Mouse (Mus musculus): Measurements from ENCODE around the gene Ms4a4b. TPM values are rescaled to one million over a fixed set of nuclear protein-coding genes. Genes with fewer than 3 reads are reported as not detected.
"Not testable (repeated sequence)": the region's sequence is repeated elsewhere in the genome, so short reads cannot be mapped to it uniquely, and the experiment has no call there.

Gene Ms4a4b
- polyA plus RNA-seq, 1 experiment = 12.3 TPM

GRCm38 (mm10) chr19:11466471-11466870 lies 23.1 kb downstream of the Ms4a4b start:
- no peak overlapping the region for H3K4me3 ChIP-seq (ENCODE audit: insufficient read depth, low read depth, low read length)
- no peak for TF ChIP-seq POLR2A (IDR thresholded peaks at IDR 0.05; ENCODE audit: low read depth, low read length)
- no peak for TF ChIP-seq CTCF (conservative IDR thresholded peaks at IDR 0.05; ENCODE audit: insufficient read depth, insufficient read length, low read depth, low read length)
- WGBS = 54% methylated on average over 5 of the region's 5 CpGs
- H3K36me3 ChIP-seq (ENCODE audit: control insufficient read depth, insufficient read depth, low read length) = no peaks in the 10 kb centered on the region
- H3K27me3 ChIP-seq (replicated peaks; ENCODE audit: control insufficient read depth, insufficient read depth, low read length) = no peaks in the 10 kb centered on the region; the same call in 1 of the 2 replicates
- DNase-seq = no peak
- no peaks in the 10 kb centered on the region for H3K4me1 ChIP-seq (ENCODE audit: control insufficient read depth, insufficient read depth, low read length)
- no peak overlapping the region for H3K27ac ChIP-seq (ENCODE audit: insufficient read depth, low read depth, low read length)

DNA sequence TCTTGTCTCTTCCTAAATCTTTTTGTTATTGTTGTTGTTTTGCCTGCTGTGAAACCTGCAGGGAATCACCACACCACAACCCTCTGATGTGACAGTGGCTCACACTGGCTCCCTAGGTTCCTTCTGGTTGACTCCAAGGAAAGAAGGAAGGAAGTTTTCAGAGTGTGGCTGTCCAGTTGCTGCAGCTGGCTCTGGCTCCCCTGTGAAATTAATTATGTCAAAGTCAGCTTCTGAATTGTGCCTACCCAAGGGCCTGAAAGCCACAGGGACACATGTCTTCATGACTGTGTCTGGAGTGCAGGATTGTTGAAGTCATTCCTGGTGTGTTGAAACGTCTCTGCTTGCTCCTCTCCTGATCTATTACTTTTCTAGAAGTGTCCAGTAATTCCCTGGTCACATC lies 25.0 kb downstream of the Ms4a4b start:
- H3K4me3 ChIP-seq (ENCODE audit: insufficient read depth, low read depth, low read length); H3K27ac ChIP-seq (ENCODE audit: insufficient read depth, low read depth, low read length); DNase-seq; H3K27me3 ChIP-seq (replicated peaks; ENCODE audit: control insufficient read depth, insufficient read depth, low read length); H3K36me3 ChIP-seq (ENCODE audit: control insufficient read depth, insufficient read depth, low read length); H3K4me1 ChIP-seq (ENCODE audit: control insufficient read depth, insufficient read depth, low read length): not testable (repeated sequence)
- WGBS = 44% methylated on average over 1 of the region's 1 CpGs

- 82% methylated on average over 4 of the region's 4 CpGs for WGBS
- not testable (repeated sequence) for H3K36me3 ChIP-seq (ENCODE audit: control insufficient read depth, insufficient read depth, low read length); H3K4me1 ChIP-seq (ENCODE audit: control insufficient read depth, insufficient read depth, low read length); DNase-seq; H3K27me3 ChIP-seq (replicated peaks; ENCODE audit: control insufficient read depth, insufficient read depth, low read length); H3K27ac ChIP-seq (ENCODE audit: insufficient read depth, low read depth, low read length); H3K4me3 ChIP-seq (ENCODE audit: insufficient read depth, low read depth, low read length)
Observed at GRCm38 (mm10) chr19:11469215-11469614, 25.9 kb downstream of the Ms4a4b start, which contains the start of gene Ms4a6c. Gene Ms4a6c, plus strand, starts transcription at chr19:11469366.

GRCm38 (mm10) chr19:11479714-11480113 lies 36.4 kb downstream of the Ms4a4b start:
- TF ChIP-seq POLR2A (IDR thresholded peaks at IDR 0.05; ENCODE audit: low read depth, low read length) (no peak), CTCF (conservative IDR thresholded peaks at IDR 0.05; ENCODE audit: insufficient read depth, insufficient read length, low read depth, low read length) (no peak)
- H3K27ac ChIP-seq (ENCODE audit: insufficient read depth, low read depth, low read length) = no peak overlapping the region
- H3K4me1 ChIP-seq (ENCODE audit: control insufficient read depth, insufficient read depth, low read length) = no peaks in the 10 kb centered on the region
- no peaks in the 10 kb centered on the region for H3K36me3 ChIP-seq (ENCODE audit: control insufficient read depth, insufficient read depth, low read length)
- WGBS = 81% methylated on average over 2 of the region's 2 CpGs
- no peak overlapping the region for H3K4me3 ChIP-seq (ENCODE audit: insufficient read depth, low read depth, low read length)
- no peak for DNase-seq
- no peaks in the 10 kb centered on the region for H3K27me3 ChIP-seq (replicated peaks; ENCODE audit: control insufficient read depth, insufficient read depth, low read length)

DNA sequence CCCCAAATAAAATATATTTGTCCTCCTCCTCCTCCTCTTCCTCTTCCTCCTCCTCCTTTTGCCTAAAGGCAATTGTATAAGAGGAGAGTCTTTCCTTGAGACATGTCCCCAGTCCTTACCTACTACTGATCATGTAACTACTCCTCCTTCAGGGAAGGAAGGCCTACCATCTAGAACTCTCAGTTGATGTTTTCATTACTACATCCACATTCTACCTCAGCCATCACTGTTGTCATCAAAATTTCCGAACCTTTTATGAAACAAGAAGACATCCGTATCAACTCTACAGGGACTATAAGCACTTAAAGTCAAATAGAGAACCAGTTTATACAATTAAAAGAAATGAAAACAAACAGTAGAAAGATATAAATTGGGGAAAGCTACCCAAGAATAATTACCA lies 39.3 kb downstream of the Ms4a4b start:
- H3K36me3 ChIP-seq (ENCODE audit: control insufficient read depth, insufficient read depth, low read length) = no peaks in the 10 kb centered on the region
- no peaks in the 10 kb centered on the region for H3K27me3 ChIP-seq (replicated peaks; ENCODE audit: control insufficient read depth, insufficient read depth, low read length)
- 84% methylated on average over 2 of the region's 2 CpGs for WGBS
- H3K27ac ChIP-seq (ENCODE audit: insufficient read depth, low read depth, low read length) = no peak overlapping the region
- no peak for TF ChIP-seq CTCF (conservative IDR thresholded peaks at IDR 0.05; ENCODE audit: insufficient read depth, insufficient read length, low read depth, low read length)
- no peak overlapping the region for H3K4me3 ChIP-seq (ENCODE audit: insufficient read depth, low read depth, low read length)
- no peak for DNase-seq
- H3K4me1 ChIP-seq (ENCODE audit: control insufficient read depth, insufficient read depth, low read length) = no peaks in the 10 kb centered on the region

- TF ChIP-seq POLR2A (IDR thresholded peaks at IDR 0.05; ENCODE audit: low read depth, low read length) (no peak), CTCF (conservative IDR thresholded peaks at IDR 0.05; ENCODE audit: insufficient read depth, insufficient read length, low read depth, low read length) (no peak)
- Histone ChIP-seq H3K27ac (ENCODE audit: insufficient read depth, low read depth, low read length) (no peak overlapping the region), H3K4me1 (ENCODE audit: control insufficient read depth, insufficient read depth, low read length) (no peaks in the 10 kb centered on the region), H3K27me3 (replicated peaks; ENCODE audit: control insufficient read depth, insufficient read depth, low read length) (no peaks in the 10 kb centered on the region), H3K36me3 (ENCODE audit: control insufficient read depth, insufficient read depth, low read length) (no peaks in the 10 kb centered on the region), H3K4me3 (ENCODE audit: insufficient read depth, low read depth, low read length) (no peak overlapping the region)
- WGBS = 69% methylated on average over 4 of the region's 4 CpGs
- no peak for DNase-seq
Observed at GRCm38 (mm10) chr19:11483941-11484340, 40.6 kb downstream of the Ms4a4b start.

DNA sequence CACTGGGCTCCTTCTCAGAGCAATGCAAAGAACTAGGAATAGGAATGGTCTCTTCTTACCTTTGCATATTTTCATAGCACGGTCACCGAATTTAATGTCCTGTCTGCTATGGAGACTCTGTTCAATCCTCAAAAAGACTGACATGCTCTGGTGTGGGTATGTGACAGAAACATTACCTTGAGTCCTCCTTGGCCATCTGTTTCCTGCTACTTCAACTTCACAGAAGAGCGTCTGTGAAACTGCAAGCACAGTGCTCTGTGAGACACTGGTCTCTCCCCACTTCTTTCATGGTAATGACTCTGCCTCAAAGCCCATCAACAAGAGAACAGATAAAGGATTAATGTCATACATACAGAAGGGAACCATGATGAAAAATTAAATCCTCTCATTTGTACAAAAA lies 41.0 kb downstream of the Ms4a4b start:
- Histone ChIP-seq H3K4me1 (ENCODE audit: control insufficient read depth, insufficient read depth, low read length) (no peaks in the 10 kb centered on the region), H3K36me3 (ENCODE audit: control insufficient read depth, insufficient read depth, low read length) (no peaks in the 10 kb centered on the region), H3K4me3 (ENCODE audit: insufficient read depth, low read depth, low read length) (no peak overlapping the region), H3K27ac (ENCODE audit: insufficient read depth, low read depth, low read length) (no peak overlapping the region), H3K27me3 (replicated peaks; ENCODE audit: control insufficient read depth, insufficient read depth, low read length) (no peaks in the 10 kb centered on the region)
- WGBS = 73% methylated on average over 3 of the region's 3 CpGs
- TF ChIP-seq POLR2A (IDR thresholded peaks at IDR 0.05; ENCODE audit: low read depth, low read length) (no peak), CTCF (conservative IDR thresholded peaks at IDR 0.05; ENCODE audit: insufficient read depth, insufficient read length, low read depth, low read length) (no peak)
- DNase-seq = no peak

DNA sequence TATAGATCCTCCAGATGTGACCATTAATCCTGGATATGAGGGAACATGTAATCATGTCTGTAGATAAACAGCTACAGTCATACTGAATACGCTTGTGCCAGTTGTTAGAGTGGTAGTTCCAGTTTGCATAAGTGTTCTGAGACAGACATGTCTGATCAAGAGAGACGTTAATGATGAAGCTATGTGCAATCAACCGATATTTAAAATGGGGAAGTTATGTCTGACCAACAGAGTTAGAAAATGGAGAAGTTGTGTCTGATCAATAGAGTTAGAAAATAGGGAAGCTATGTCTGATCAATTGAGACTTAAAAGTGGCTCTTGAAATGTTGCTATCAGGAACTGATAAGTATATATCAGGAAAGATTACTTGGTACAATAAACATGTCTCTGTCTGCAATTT lies 41.9 kb downstream of the Ms4a4b start:
- Histone ChIP-seq H3K27me3 (replicated peaks; ENCODE audit: control insufficient read depth, insufficient read depth, low read length) (no peaks in the 10 kb centered on the region), H3K4me1 (ENCODE audit: control insufficient read depth, insufficient read depth, low read length) (no peaks in the 10 kb centered on the region), H3K27ac (ENCODE audit: insufficient read depth, low read depth, low read length) (no peak overlapping the region), H3K36me3 (ENCODE audit: control insufficient read depth, insufficient read depth, low read length) (no peaks in the 10 kb centered on the region), H3K4me3 (ENCODE audit: insufficient read depth, low read depth, low read length) (no peak overlapping the region)
- 83% methylated on average over 3 of the region's 3 CpGs for WGBS
- DNase-seq = no peak
- no peak for TF ChIP-seq CTCF (conservative IDR thresholded peaks at IDR 0.05; ENCODE audit: insufficient read depth, insufficient read length, low read depth, low read length)
- TF ChIP-seq POLR2A (IDR thresholded peaks at IDR 0.05; ENCODE audit: low read depth, low read length) = no peak
